Mouse (Mus musculus) brain, embryonic 18.5 days (tissue): ENCODE data around the gene Kidins220.

Experiments
- DNase-seq: peaks from one replicate; pipeline ENCODE4 v3.0.0-alpha.2; 2012; ENCODE audit warnings: low read depth, low spot score

Gene Kidins220

GRCm38 (mm10) chr12:25024862-25025545 is 50.3 kb downstream of the Kidins220 start:
- DNase-seq = no peak

GRCm38 (mm10) chr12:25026308-25026707 is 51.6 kb downstream of the Kidins220 start:
- no peak for DNase-seq

GRCm38 (mm10) chr12:25027416-25027815 is 52.7 kb downstream of the Kidins220 start:
- DNase-seq = peak; percentile 46

- DNase-seq = peak; percentile 50
Measured at GRCm38 (mm10) chr12:25033662-25034337, 59.1 kb downstream of the Kidins220 start.

GRCm38 (mm10) chr12:25034338-25034953 is 59.7 kb downstream of the Kidins220 start:
- DNase-seq = peak; percentile 22

GRCm38 (mm10) chr12:25036024-25036423 is 61.3 kb downstream of the Kidins220 start:
- DNase-seq = no peak

- no peak for DNase-seq
Measured at GRCm38 (mm10) chr12:25037222-25037621, 62.5 kb downstream of the Kidins220 start.

GRCm38 (mm10) chr12:25037681-25038472 is 63.2 kb downstream of the Kidins220 start:
- no peak for DNase-seq

- no peak for DNase-seq
Measured at GRCm38 (mm10) chr12:25044056-25044455, 69.3 kb downstream of the Kidins220 start.

GRCm38 (mm10) chr12:25044579-25044978 is 69.9 kb downstream of the Kidins220 start:
- no peak for DNase-seq

GRCm38 (mm10) chr12:25049253-25049652 is 74.5 kb downstream of the Kidins220 start:
- no peak for DNase-seq

GRCm38 (mm10) chr12:25054511-25054910 is 79.8 kb downstream of the Kidins220 start:
- no peak for DNase-seq

- no peak for DNase-seq
Measured at GRCm38 (mm10) chr12:25054963-25055362, 80.2 kb downstream of the Kidins220 start.

- DNase-seq = no peak
Measured at GRCm38 (mm10) chr12:25059487-25060200, 84.9 kb downstream of the Kidins220 start.

GRCm38 (mm10) chr12:25060901-25061300 is 86.2 kb downstream of the Kidins220 start:
- DNase-seq = no peak

- no peak for DNase-seq
Measured at GRCm38 (mm10) chr12:25062264-25062663, 87.5 kb downstream of the Kidins220 start.

GRCm38 (mm10) chr12:25073374-25073773 is 98.6 kb downstream of the Kidins220 start:
- DNase-seq = no peak

GRCm38 (mm10) chr12:25074344-25074743 is 99.6 kb downstream of the Kidins220 start:
- DNase-seq = no peak

GRCm38 (mm10) chr12:25083260-25084178 is 108.8 kb downstream of the Kidins220 start:
- no peak for DNase-seq

- DNase-seq = no peak
Measured at GRCm38 (mm10) chr12:25086966-25087365, 112.2 kb downstream of the Kidins220 start.
